Mouse (Mus musculus) spleen, adult 2 months (tissue): Measurements from ENCODE around the gene Rpl6.

ENCODE experiments used
- CTCF ChIP-seq: fragments of 200-500 bp; IDR thresholded peaks from 2 replicates; pipeline ENCODE4 v1.5.1; 2011; ENCODE audit warnings: mild to moderate bottlenecking, inconsistent platforms; ENCODE audit not compliant: insufficient read depth, insufficient read length, insufficient replicate concordance; ENCODE audit errors: extremely low read depth
- POLR2A ChIP-seq: fragments of 200-500 bp; IDR thresholded peaks from 2 replicates; pipeline ENCODE4 v1.6.1; 2011; ENCODE audit warnings: low read depth, low read length, inconsistent platforms

GRCm38 (mm10) chr5:121230811-121231210 lies 26.5 kb downstream of the Rpl6 start:
- no peak for TF ChIP-seq CTCF
- TF ChIP-seq POLR2A, result no peak
